Mouse (Mus musculus): ENCODE results near the gene Fam71e1. TPM values are rescaled to one million over a fixed set of nuclear protein-coding genes. Genes with fewer than 3 reads are reported as not detected.

Fam71e1 gene
- total and polyA plus RNA-seq, 2 experiments = 1.8 to 4.1 TPM

- Histone ChIP-seq H3K4me3 (ENCODE audit: insufficient read depth, low read depth, low read length) (no peak overlapping the region), H3K79me2 (ENCODE audit: control insufficient read depth, insufficient read depth, low read length) (no peaks in the 10 kb centered on the region), H3K27me3 (ENCODE audit: control insufficient read depth, insufficient read depth, low read length) (no peaks in the 10 kb centered on the region), H3K4me1 (ENCODE audit: control insufficient read depth, insufficient read depth, low read length) (no peaks in the 10 kb centered on the region), H3K27ac (replicated peaks; ENCODE audit: insufficient read depth, low read depth, low read length) (no peak overlapping the region), H3K9ac (ENCODE audit: low read depth, low read length) (no peak overlapping the region), H3K36me3 (ENCODE audit: control insufficient read depth, insufficient read depth, low read length) (no peaks in the 10 kb centered on the region)
- WGBS = 93% methylated on average over 12 of the region's 12 CpGs
- no peak for DNase-seq (ENCODE audit: extremely low read depth, low read depth, low spot score)
- TF ChIP-seq POLR2A (IDR thresholded peaks at IDR 0.05; ENCODE audit: extremely low read depth, insufficient read depth, low read length) (no peak), CTCF (IDR thresholded peaks at IDR 0.05; ENCODE audit: low read depth, low read length) (no peak)
These were observed 37.3 kb downstream of the Fam71e1 start for GRCm38 (mm10) chr7:44533746-44534045.

- TF ChIP-seq POLR2A (IDR thresholded peaks at IDR 0.05; ENCODE audit: extremely low read depth, insufficient read depth, low read length) (no peak), CTCF (IDR thresholded peaks at IDR 0.05; ENCODE audit: low read depth, low read length) (no peak)
- H3K27ac ChIP-seq (replicated peaks; ENCODE audit: insufficient read depth, low read depth, low read length) = no peak overlapping the region
- H3K36me3 ChIP-seq (ENCODE audit: control insufficient read depth, insufficient read depth, low read length) = no peaks in the 10 kb centered on the region
- no peaks in the 10 kb centered on the region for H3K4me1 ChIP-seq (ENCODE audit: control insufficient read depth, insufficient read depth, low read length)
- H3K4me3 ChIP-seq (ENCODE audit: insufficient read depth, low read depth, low read length) = no peak overlapping the region
- 85% methylated on average over 13 of the region's 13 CpGs for WGBS
- H3K9ac ChIP-seq (ENCODE audit: low read depth, low read length) = no peak overlapping the region
- DNase-seq (ENCODE audit: extremely low read depth, low read depth, low spot score) = no peak
- H3K79me2 ChIP-seq (ENCODE audit: control insufficient read depth, insufficient read depth, low read length) = no peaks in the 10 kb centered on the region
- no peaks in the 10 kb centered on the region for H3K27me3 ChIP-seq (ENCODE audit: control insufficient read depth, insufficient read depth, low read length)
These were observed 37.9 kb downstream of the Fam71e1 start for GRCm38 (mm10) chr7:44534242-44534641.

- no peak for TF ChIP-seq CTCF (IDR thresholded peaks at IDR 0.05; ENCODE audit: low read depth, low read length)
- TF ChIP-seq POLR2A (IDR thresholded peaks at IDR 0.05; ENCODE audit: extremely low read depth, insufficient read depth, low read length) = no peak
- DNase-seq (ENCODE audit: extremely low read depth, low read depth, low spot score) = no peak
- Histone ChIP-seq H3K4me1 (ENCODE audit: control insufficient read depth, insufficient read depth, low read length) (no peaks in the 10 kb centered on the region), H3K27me3 (ENCODE audit: control insufficient read depth, insufficient read depth, low read length) (no peaks in the 10 kb centered on the region), H3K27ac (replicated peaks; ENCODE audit: insufficient read depth, low read depth, low read length) (no peak overlapping the region), H3K36me3 (ENCODE audit: control insufficient read depth, insufficient read depth, low read length) (no peaks in the 10 kb centered on the region), H3K79me2 (ENCODE audit: control insufficient read depth, insufficient read depth, low read length) (no peaks in the 10 kb centered on the region), H3K9ac (ENCODE audit: low read depth, low read length) (no peak overlapping the region), H3K4me3 (ENCODE audit: insufficient read depth, low read depth, low read length) (no peak overlapping the region)
- 95% methylated on average over 19 of the region's 19 CpGs for WGBS
These were observed 38.5 kb downstream of the Fam71e1 start for GRCm38 (mm10) chr7:44534656-44535441.

- no peak overlapping the region for H3K9ac ChIP-seq (ENCODE audit: low read depth, low read length)
- WGBS = 95% methylated on average over 27 of the region's 27 CpGs
- no peaks in the 10 kb centered on the region for H3K79me2 ChIP-seq (ENCODE audit: control insufficient read depth, insufficient read depth, low read length)
- no peaks in the 10 kb centered on the region for H3K27me3 ChIP-seq (ENCODE audit: control insufficient read depth, insufficient read depth, low read length)
- H3K36me3 ChIP-seq (ENCODE audit: control insufficient read depth, insufficient read depth, low read length) = no peaks in the 10 kb centered on the region
- no peak overlapping the region for H3K4me3 ChIP-seq (ENCODE audit: insufficient read depth, low read depth, low read length)
- H3K4me1 ChIP-seq (ENCODE audit: control insufficient read depth, insufficient read depth, low read length) = no peaks in the 10 kb centered on the region
- DNase-seq (ENCODE audit: extremely low read depth, low read depth, low spot score) = no peak
- TF ChIP-seq POLR2A (IDR thresholded peaks at IDR 0.05; ENCODE audit: extremely low read depth, insufficient read depth, low read length) (no peak), CTCF (IDR thresholded peaks at IDR 0.05; ENCODE audit: low read depth, low read length) (no peak)
- H3K27ac ChIP-seq (replicated peaks; ENCODE audit: insufficient read depth, low read depth, low read length) = no peak overlapping the region
These were observed 39.5 kb downstream of the Fam71e1 start for GRCm38 (mm10) chr7:44535657-44536589.

- H3K36me3 ChIP-seq (ENCODE audit: control insufficient read depth, insufficient read depth, low read length) = no peaks in the 10 kb centered on the region
- no peaks in the 10 kb centered on the region for H3K27me3 ChIP-seq (ENCODE audit: control insufficient read depth, insufficient read depth, low read length)
- H3K79me2 ChIP-seq (ENCODE audit: control insufficient read depth, insufficient read depth, low read length) = no peaks in the 10 kb centered on the region
- DNase-seq (ENCODE audit: extremely low read depth, low read depth, low spot score) = no peak
- H3K4me3 ChIP-seq (ENCODE audit: insufficient read depth, low read depth, low read length) = no peak overlapping the region
- H3K27ac ChIP-seq (replicated peaks; ENCODE audit: insufficient read depth, low read depth, low read length) = no peak overlapping the region
- TF ChIP-seq POLR2A (IDR thresholded peaks at IDR 0.05; ENCODE audit: extremely low read depth, insufficient read depth, low read length) (no peak), CTCF (IDR thresholded peaks at IDR 0.05; ENCODE audit: low read depth, low read length) (no peak)
- 66% methylated on average over 6 of the region's 6 CpGs for WGBS
- no peaks in the 10 kb centered on the region for H3K4me1 ChIP-seq (ENCODE audit: control insufficient read depth, insufficient read depth, low read length)
- no peak overlapping the region for H3K9ac ChIP-seq (ENCODE audit: low read depth, low read length)
These were observed 40.2 kb downstream of the Fam71e1 start for GRCm38 (mm10) chr7:44536590-44536968.
